Mouse (Mus musculus): ENCODE results near the gene Ptpn14. TPM values are rescaled to one million over a fixed set of nuclear protein-coding genes. Genes with fewer than 3 reads are reported as not detected.

The Ptpn14 gene
- total RNA-seq, 2 experiments from 2014 or later = 13.2 to 13.9 TPM

- no peak overlapping the region for H3K27ac ChIP-seq
- intact Hi-C loops (cut with DNase I) = loop anchor here (5.0 kb wide), 1 partner anchor 163 kb away; no protein-coding TSS in a partner anchor
- no peak for TF ChIP-seq CTCF (IDR thresholded peaks at IDR 0.05)
These were observed 136.9 kb downstream of the Ptpn14 start for GRCm38 (mm10) chr1:189864846-189865560.

GRCm38 (mm10) chr1:189866621-189867020, 138.6 kb downstream of the Ptpn14 start:
- no peak overlapping the region for H3K27ac ChIP-seq
- H3K4me3 ChIP-seq = no peak overlapping the region
- DNase-seq (ENCODE audit: extremely low spot score in 1 of 2, low spot score in 2 of 2) = no peak
- no peak for TF ChIP-seq CTCF (IDR thresholded peaks at IDR 0.05)
- intact Hi-C loops (cut with DNase I) = no loop called here

More at GRCm38 (mm10) chr1:189864846-189865560, 136.9 kb downstream of the Ptpn14 start:
- no peak overlapping the region for H3K4me3 ChIP-seq
- DNase-seq (ENCODE audit: extremely low spot score in 1 of 2, low spot score in 2 of 2) = no peak

- intact Hi-C loops (cut with DNase I) = no loop called here
- no peak for DNase-seq (ENCODE audit: extremely low spot score in 1 of 2, low spot score in 2 of 2)
- no peak overlapping the region for H3K4me3 ChIP-seq
- no peak for TF ChIP-seq CTCF (IDR thresholded peaks at IDR 0.05)
- H3K27ac ChIP-seq = 0 out of 2 replicates have a peak overlapping the region, but pooled peaks have one; percentile 24
These were observed 139.0 kb downstream of the Ptpn14 start for GRCm38 (mm10) chr1:189867034-189867433.

GRCm38 (mm10) chr1:189867497-189867896, 139.4 kb downstream of the Ptpn14 start:
- no peak overlapping the region for H3K27ac ChIP-seq
- no peak for DNase-seq (ENCODE audit: extremely low spot score in 1 of 2, low spot score in 2 of 2)
- intact Hi-C loops (cut with DNase I) = no loop called here

DNA sequence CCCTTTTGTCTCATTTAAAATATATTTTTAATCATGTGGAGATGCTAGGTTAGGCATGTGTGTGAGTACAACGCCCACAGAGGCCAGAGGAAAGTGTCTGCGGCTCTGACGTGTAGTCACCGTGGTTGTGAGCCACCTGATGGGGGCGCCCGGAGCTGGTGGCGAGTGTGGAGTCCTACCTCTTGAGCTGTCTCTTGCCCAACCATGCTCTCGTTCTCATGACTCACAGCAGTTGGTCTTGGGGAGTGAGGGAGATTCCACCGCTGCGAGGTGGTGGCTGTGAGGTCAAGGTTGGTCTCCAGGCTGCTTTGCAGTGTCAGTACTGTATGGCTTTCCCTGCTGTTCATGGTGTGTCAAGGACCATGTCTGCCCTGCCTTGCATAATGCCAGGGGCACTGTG, 140.0 kb downstream of the Ptpn14 start:
- no peak overlapping the region for H3K4me3 ChIP-seq
- DNase-seq (ENCODE audit: extremely low spot score in 1 of 2, low spot score in 2 of 2) = no peak
- no peak for TF ChIP-seq CTCF (IDR thresholded peaks at IDR 0.05)
- intact Hi-C loops (cut with DNase I) = no loop called here
- no peak overlapping the region for H3K27ac ChIP-seq

More at GRCm38 (mm10) chr1:189867497-189867896, 139.4 kb downstream of the Ptpn14 start:
- TF ChIP-seq CTCF (IDR thresholded peaks at IDR 0.05) = no peak
- H3K4me3 ChIP-seq = no peak overlapping the region

- intact Hi-C loops (cut with DNase I) = no loop called here
- peak; percentile 31 for TF ChIP-seq CTCF (IDR thresholded peaks at IDR 0.05)
These were observed 141.7 kb downstream of the Ptpn14 start for GRCm38 (mm10) chr1:189869651-189870270.

DNA sequence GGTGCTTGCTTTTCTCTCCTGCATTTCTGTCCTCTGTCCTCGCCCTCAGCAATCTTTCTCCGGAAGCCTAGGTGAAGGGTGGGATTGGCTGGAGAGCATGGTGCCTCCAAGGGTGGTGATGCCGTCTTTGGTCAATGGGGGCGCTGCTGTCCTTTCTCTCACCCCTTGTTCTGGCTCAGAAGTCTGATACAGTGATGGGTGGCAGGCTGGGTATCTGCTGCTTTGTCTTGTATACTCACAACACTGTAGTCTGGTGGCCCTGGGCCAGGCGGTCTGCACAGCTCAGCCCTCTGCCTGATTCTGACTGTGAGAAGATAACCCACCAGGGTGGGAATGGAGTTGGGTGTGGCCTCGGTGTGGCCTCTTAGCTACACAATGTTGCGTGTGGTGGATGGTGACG, 142.5 kb downstream of the Ptpn14 start:
- TF ChIP-seq CTCF (IDR thresholded peaks at IDR 0.05) = no peak; the same call in 1 of the 2 replicates
- intact Hi-C loops (cut with DNase I) = no loop called here
- no peak overlapping the region for H3K27ac ChIP-seq
- H3K4me3 ChIP-seq = no peak overlapping the region
- no peak for DNase-seq (ENCODE audit: extremely low spot score in 1 of 2, low spot score in 2 of 2)

More at GRCm38 (mm10) chr1:189869651-189870270, 141.7 kb downstream of the Ptpn14 start:
- no peak for DNase-seq (ENCODE audit: extremely low spot score in 1 of 2, low spot score in 2 of 2)
- no peak overlapping the region for H3K27ac ChIP-seq
- no peak overlapping the region for H3K4me3 ChIP-seq

GRCm38 (mm10) chr1:189871625-189872024, 143.6 kb downstream of the Ptpn14 start:
- intact Hi-C loops (cut with DNase I) = no loop called here

GRCm38 (mm10) chr1:189872050-189872449, 144.0 kb downstream of the Ptpn14 start:
- no peak overlapping the region for H3K27ac ChIP-seq
- intact Hi-C loops (cut with DNase I) = no loop called here
- no peak for TF ChIP-seq CTCF (IDR thresholded peaks at IDR 0.05)
- no peak for DNase-seq (ENCODE audit: extremely low spot score in 1 of 2, low spot score in 2 of 2)
- no peak overlapping the region for H3K4me3 ChIP-seq

More at GRCm38 (mm10) chr1:189871625-189872024, 143.6 kb downstream of the Ptpn14 start:
- no peak overlapping the region for H3K4me3 ChIP-seq
- no peak for DNase-seq (ENCODE audit: extremely low spot score in 1 of 2, low spot score in 2 of 2)
- no peak for TF ChIP-seq CTCF (IDR thresholded peaks at IDR 0.05)
- H3K27ac ChIP-seq = no peak overlapping the region

DNA sequence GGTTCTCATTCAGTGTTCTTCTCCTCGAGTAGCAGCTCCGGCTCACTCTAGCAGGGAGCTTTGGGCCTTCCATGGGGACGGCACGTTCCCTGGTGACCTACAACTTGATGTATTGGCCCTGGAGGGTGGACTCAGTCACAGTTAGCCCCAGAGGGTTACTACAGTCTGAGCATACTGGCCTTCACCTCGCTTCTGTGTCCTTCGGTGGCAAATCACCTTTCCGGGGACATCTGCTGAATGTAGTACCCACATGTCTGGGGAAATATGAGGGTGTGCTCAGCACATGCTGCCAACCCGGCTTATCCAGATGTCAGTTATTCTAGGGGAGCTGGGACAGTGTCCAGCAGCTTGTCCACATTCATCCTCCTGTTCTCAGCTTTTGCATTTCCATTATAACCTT, 145.5 kb downstream of the Ptpn14 start:
- H3K4me3 ChIP-seq = no peak overlapping the region
- no peak overlapping the region for H3K27ac ChIP-seq
- intact Hi-C loops (cut with DNase I) = no loop called here
- no peak for DNase-seq (ENCODE audit: extremely low spot score in 1 of 2, low spot score in 2 of 2)
- TF ChIP-seq CTCF (IDR thresholded peaks at IDR 0.05) = no peak

GRCm38 (mm10) chr1:189875439-189875861, 147.4 kb downstream of the Ptpn14 start:
- intact Hi-C loops (cut with DNase I) = no loop called here
- no peak for DNase-seq (ENCODE audit: extremely low spot score in 1 of 2, low spot score in 2 of 2)
- Histone ChIP-seq H3K4me3 (no peak overlapping the region), H3K27ac (no peak overlapping the region)
- no peak for TF ChIP-seq CTCF (IDR thresholded peaks at IDR 0.05)

- intact Hi-C loops (cut with DNase I) = no loop called here
- Histone ChIP-seq H3K4me3 (no peak overlapping the region), H3K27ac (no peak overlapping the region)
- TF ChIP-seq CTCF (IDR thresholded peaks at IDR 0.05) = no peak
- no peak for DNase-seq (ENCODE audit: extremely low spot score in 1 of 2, low spot score in 2 of 2)
These were observed 148.1 kb downstream of the Ptpn14 start for GRCm38 (mm10) chr1:189876162-189876561.
